Mouse (Mus musculus): ENCODE measurements at regions not wholly inside any gene's neighbourhood (a gene's known extent, or its start where the extent isn't known, plus 50 kb on each side); places are given as distances from the start of the nearest gene placed in this dataset.

GRCm38 (mm10) chr1:92776353-92776752 is 55.1 kb upstream of the Gpc1 start:
- WGBS: 85% methylated on average over 4 of the region's 4 CpGs
- H3K9ac ChIP-seq: no peak overlapping the region
- 0 out of 2 replicates have a peak, but pooled peaks have one; percentile 7 for ATAC-seq (ENCODE audit: low FRiP score, low read depth)

GRCm38 (mm10) chr1:92775908-92776307 is 55.5 kb upstream of the Gpc1 start:
- ATAC-seq (ENCODE audit: low FRiP score, low read depth): no peak

More at GRCm38 (mm10) chr1:92776353-92776752, 55.1 kb upstream of the Gpc1 start:
- Histone ChIP-seq H3K9me3 (no peaks in the 10 kb centered on the region), H3K4me2 (replicated peaks) (no peak overlapping the region), H3K27me3 (peaks cover 15% of the 10 kb centered on the region), H3K4me3 (no peak overlapping the region), H3K4me1 (peaks cover 39% of the 10 kb centered on the region), H3K27ac (no peak overlapping the region), H3K36me3 (no peaks in the 10 kb centered on the region)

GRCm38 (mm10) chr1:92774743-92775692 is 56.4 kb upstream of the Gpc1 start:
- Histone ChIP-seq H3K27me3 (peaks cover 15% of the 10 kb centered on the region), H3K36me3 (no peaks in the 10 kb centered on the region), H3K4me2 (replicated peaks) (peak overlapping the region; percentile 52), H3K4me3 (peak overlapping the region; percentile 22), H3K27ac (no peak overlapping the region), H3K9me3 (no peaks in the 10 kb centered on the region), H3K4me1 (peaks cover 41% of the 10 kb centered on the region), H3K9ac (peak overlapping the region; percentile 40; the same call in 1 of the 2 replicates)
- ATAC-seq (ENCODE audit: low FRiP score, low read depth): 0 out of 2 replicates have a peak, but pooled peaks have one; percentile 17
- 19% methylated on average over 16 of the region's 16 CpGs for WGBS

More at GRCm38 (mm10) chr1:92775908-92776307, 55.5 kb upstream of the Gpc1 start:
- H3K36me3 ChIP-seq: no peaks in the 10 kb centered on the region
- no peak overlapping the region for H3K4me3 ChIP-seq
- H3K9ac ChIP-seq: no peak overlapping the region
- 86% methylated on average over 3 of the region's 3 CpGs for WGBS
- H3K27ac ChIP-seq: no peak overlapping the region
- no peak overlapping the region for H3K4me2 ChIP-seq (replicated peaks)
- peaks cover 15% of the 10 kb centered on the region for H3K27me3 ChIP-seq
- H3K9me3 ChIP-seq: no peaks in the 10 kb centered on the region
- peaks cover 39% of the 10 kb centered on the region for H3K4me1 ChIP-seq

GRCm38 (mm10) chr1:92774006-92774405 is 57.4 kb upstream of the Gpc1 start:
- no peak overlapping the region for H3K9ac ChIP-seq
- peak overlapping the region; percentile 52 for H3K4me2 ChIP-seq (replicated peaks)
- no peaks in the 10 kb centered on the region for H3K9me3 ChIP-seq
- H3K4me1 ChIP-seq: peaks cover 46% of the 10 kb centered on the region
- H3K27ac ChIP-seq: no peak overlapping the region
- ATAC-seq (ENCODE audit: low FRiP score, low read depth): no peak
- no peaks in the 10 kb centered on the region for H3K36me3 ChIP-seq
- WGBS: 25% methylated on average over 3 of the region's 3 CpGs
- peaks cover 15% of the 10 kb centered on the region for H3K27me3 ChIP-seq
- no peak overlapping the region for H3K4me3 ChIP-seq

GRCm38 (mm10) chr1:92772784-92773113 is 58.7 kb upstream of the Gpc1 start:
- H3K4me2 ChIP-seq (replicated peaks): 0 out of 2 replicates have a peak overlapping the region, but pooled peaks have one; percentile 19
- H3K27me3 ChIP-seq: peaks cover 15% of the 10 kb centered on the region
- no peaks in the 10 kb centered on the region for H3K36me3 ChIP-seq
- peak overlapping the region; percentile 48; the same call in 1 of the 2 replicates for H3K27ac ChIP-seq
- H3K4me1 ChIP-seq: peaks cover 46% of the 10 kb centered on the region
- H3K9ac ChIP-seq: no peak overlapping the region
- H3K4me3 ChIP-seq: no peak overlapping the region
- 19% methylated on average over 10 of the region's 10 CpGs for WGBS
- H3K9me3 ChIP-seq: no peaks in the 10 kb centered on the region
- 0 out of 2 replicates have a peak, but pooled peaks have one; percentile 3 for ATAC-seq (ENCODE audit: low FRiP score, low read depth)

GRCm38 (mm10) chr1:92772101-92772783 is 59.2 kb upstream of the Gpc1 start:
- Histone ChIP-seq H3K27ac (peak overlapping the region; percentile 48; the same call in 1 of the 2 replicates), H3K9ac (no peak overlapping the region), H3K9me3 (no peaks in the 10 kb centered on the region), H3K4me1 (peaks cover 46% of the 10 kb centered on the region), H3K27me3 (peaks cover 15% of the 10 kb centered on the region), H3K4me3 (no peak overlapping the region), H3K36me3 (no peaks in the 10 kb centered on the region), H3K4me2 (replicated peaks) (0 out of 2 replicates have a peak overlapping the region, but pooled peaks have one; percentile 19)
- ATAC-seq (ENCODE audit: low FRiP score, low read depth): 0 out of 2 replicates have a peak, but pooled peaks have one; percentile 13
- WGBS: 22% methylated on average over 9 of the region's 9 CpGs

GRCm38 (mm10) chr1:92769696-92770095 is 61.7 kb upstream of the Gpc1 start:
- Histone ChIP-seq H3K27me3 (peaks cover 9% of the 10 kb centered on the region), H3K9ac (no peak overlapping the region), H3K4me3 (no peak overlapping the region), H3K27ac (no peak overlapping the region), H3K4me2 (replicated peaks) (no peak overlapping the region), H3K36me3 (no peaks in the 10 kb centered on the region), H3K9me3 (no peaks in the 10 kb centered on the region), H3K4me1 (peaks cover 37% of the 10 kb centered on the region)
- ATAC-seq (ENCODE audit: low FRiP score, low read depth): no peak
- WGBS: 65% methylated on average over 7 of the region's 7 CpGs

- no peak for ATAC-seq (ENCODE audit: low FRiP score, low read depth)
- no peak overlapping the region for H3K27ac ChIP-seq
These were observed 62.3 kb upstream of the Gpc1 start for GRCm38 (mm10) chr1:92769156-92769555.

GRCm38 (mm10) chr1:92766496-92766895 is 64.9 kb upstream of the Gpc1 start:
- Histone ChIP-seq H3K9ac (no peak overlapping the region), H3K4me1 (0 out of 2 replicates have a peak, but pooled peaks cover 8% of the 10 kb centered on the region), H3K27ac (no peak overlapping the region), H3K4me3 (no peak overlapping the region), H3K4me2 (replicated peaks) (no peak overlapping the region), H3K27me3 (no peaks in the 10 kb centered on the region), H3K9me3 (no peaks in the 10 kb centered on the region), H3K36me3 (no peaks in the 10 kb centered on the region)
- 86% methylated on average over 7 of the region's 7 CpGs for WGBS
- no peak for ATAC-seq (ENCODE audit: low FRiP score, low read depth)

More at GRCm38 (mm10) chr1:92769156-92769555, 62.3 kb upstream of the Gpc1 start:
- Histone ChIP-seq H3K4me3 (no peak overlapping the region), H3K9me3 (no peaks in the 10 kb centered on the region), H3K9ac (no peak overlapping the region), H3K4me1 (peaks cover 32% of the 10 kb centered on the region), H3K4me2 (replicated peaks) (no peak overlapping the region), H3K36me3 (no peaks in the 10 kb centered on the region), H3K27me3 (peaks cover 9% of the 10 kb centered on the region)
- 80% methylated on average over 4 of the region's 4 CpGs for WGBS

GRCm38 (mm10) chr1:92754793-92755488 is 76.5 kb upstream of the Gpc1 start:
- Histone ChIP-seq H3K9me3 (no peaks in the 10 kb centered on the region), H3K9ac (no peak overlapping the region), H3K4me3 (no peak overlapping the region), H3K4me1 (peaks cover 29% of the 10 kb centered on the region), H3K4me2 (replicated peaks) (peak overlapping the region; percentile 12), H3K36me3 (no peaks in the 10 kb centered on the region), H3K27ac (peak overlapping the region; percentile 61; the same call in 1 of the 2 replicates), H3K27me3 (no peaks in the 10 kb centered on the region)
- peak; percentile 30; the same call in 1 of the 2 replicates for ATAC-seq (ENCODE audit: low FRiP score, low read depth)
- WGBS: 42% methylated on average over 20 of the region's 20 CpGs

GRCm38 (mm10) chr1:92751700-92752136 is 79.7 kb upstream of the Gpc1 start:
- Histone ChIP-seq H3K27me3 (no peaks in the 10 kb centered on the region), H3K4me2 (replicated peaks) (no peak overlapping the region), H3K4me1 (peaks cover 29% of the 10 kb centered on the region), H3K36me3 (no peaks in the 10 kb centered on the region), H3K9me3 (no peaks in the 10 kb centered on the region), H3K27ac (no peak overlapping the region), H3K9ac (no peak overlapping the region), H3K4me3 (no peak overlapping the region)
- 22% methylated on average over 4 of the region's 4 CpGs for WGBS
- peak; percentile 35; the same call in 1 of the 2 replicates for ATAC-seq (ENCODE audit: low FRiP score, low read depth)

All from limb, embryonic 13.5 days (tissue).